8 mouse cellular contexts compared by ENCODE assay signal in the genomic region with DNA sequence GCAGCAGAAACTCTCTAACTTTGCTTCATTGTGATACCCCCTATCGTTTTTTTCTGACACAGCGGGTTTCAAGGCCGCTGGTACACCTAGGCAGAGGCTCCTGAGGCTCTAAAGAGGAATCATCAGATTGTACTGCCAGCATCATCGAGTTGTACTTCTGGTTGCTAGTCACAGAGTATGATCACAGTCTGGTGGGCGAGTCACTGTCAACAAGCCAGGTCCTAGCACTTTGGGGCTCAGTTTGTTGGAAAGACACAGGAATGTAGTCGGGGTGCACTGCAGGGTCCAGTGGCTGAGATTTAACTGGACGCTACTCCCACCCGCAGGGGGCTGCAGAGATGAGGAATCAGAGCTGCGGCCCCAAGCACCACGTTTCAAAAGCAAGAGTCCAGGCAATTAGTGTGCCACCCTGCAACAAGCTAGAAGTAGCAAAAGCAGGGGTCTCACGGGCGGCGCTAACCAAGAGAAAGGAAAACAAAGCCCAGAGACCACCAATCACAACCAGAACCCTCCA. TPM values are rescaled to one million over a fixed set of nuclear protein-coding genes. Genes with fewer than 3 reads are reported as not detected.
DNase-seq lines count a peak whose midpoint lies in the region; ATAC-seq and TF ChIP-seq lines count a peak whose summit lies in the region.

No protein-coding gene starts in this region.

- 12% methylated on average over 13 of the region's 13 CpGs for WGBS in heart, adult 2 months
- WGBS in forebrain, embryonic 13.5 days = 14% methylated on average over 13 of the region's 13 CpGs
- 13% methylated on average over 13 of the region's 13 CpGs for WGBS in limb, embryonic 10.5 days
- WGBS in stomach, embryonic 14.5 days = 18% methylated on average over 13 of the region's 13 CpGs

- peak overlapping the region; percentile 65 for H3K4me3 ChIP-seq in heart, adult 2 months
- H3K4me3 ChIP-seq in E14TG2a.4 (replicated peaks; ENCODE audit: low read length) = peak overlapping the region; percentile 80
- H3K4me3 ChIP-seq in forebrain, embryonic 13.5 days = peak overlapping the region; percentile 48
- peak overlapping the region; percentile 60 for H3K4me3 ChIP-seq in limb, embryonic 10.5 days
- H3K4me3 ChIP-seq in stomach, embryonic 14.5 days (ENCODE audit: low read depth, low read length) = peak overlapping the region; percentile 43

- no peaks in the 10 kb centered on the region for H3K79me2 ChIP-seq in heart, adult 2 months (replicated peaks; ENCODE audit: control insufficient read depth, insufficient read depth, low read length)

- intact Hi-C loops in heart, adult 2 months (cut with DNase I) = loop anchor here (2.0 to 5.0 kb wide), 2 partner anchors 15 to 60 kb away; a partner anchor contains a TSS

- no peak for TF ChIP-seq POLR2A in heart, adult 2 months (IDR thresholded peaks at IDR 0.05; ENCODE audit: insufficient read depth, low read depth, low read length)

- H3K4me2 ChIP-seq in forebrain, embryonic 13.5 days = peak overlapping the region; percentile 61
- peak overlapping the region; percentile 51 for H3K4me2 ChIP-seq in stomach, embryonic 14.5 days (replicated peaks; ENCODE audit: low read depth, low read length)

- TF ChIP-seq EP300 in heart, adult 2 months (IDR thresholded peaks at IDR 0.05; ENCODE audit: insufficient read depth, low read depth, low read length) = no peak

- H3K27ac ChIP-seq in heart, adult 2 months = peak overlapping the region; percentile 73
- H3K27ac ChIP-seq in forebrain, embryonic 13.5 days = peak overlapping the region; percentile 51; the same call in 1 of the 2 replicates
- H3K27ac ChIP-seq in limb, embryonic 10.5 days = peak overlapping the region; percentile 82
- H3K27ac ChIP-seq in stomach, embryonic 14.5 days (ENCODE audit: low read length) = no peak overlapping the region

- H3K9ac ChIP-seq in heart, adult 2 months (ENCODE audit: low read depth, low read length) = peak overlapping the region; percentile 96
- H3K9ac ChIP-seq in forebrain, embryonic 13.5 days = peak overlapping the region; percentile 68
- H3K9ac ChIP-seq in stomach, embryonic 14.5 days (replicated peaks; ENCODE audit: low read depth, low read length) = peak overlapping the region; percentile 36

- no peaks in the 10 kb centered on the region for H3K9me3 ChIP-seq in E14TG2a.4 (ENCODE audit: low read length)
- H3K9me3 ChIP-seq in forebrain, embryonic 13.5 days (replicated peaks) = no peaks in the 10 kb centered on the region
- H3K9me3 ChIP-seq in limb, embryonic 10.5 days (replicated peaks) = no peaks in the 10 kb centered on the region
- no peaks in the 10 kb centered on the region for H3K9me3 ChIP-seq in stomach, embryonic 14.5 days (ENCODE audit: control insufficient read depth, low read depth, low read length)

- DNase-seq in heart, adult 2 months = no peak
- DNase-seq in heart, adult 8-10 months (ENCODE audit: low spot score) = no peak
- no peak for DNase-seq in limb, embryonic 10.5 days (ENCODE audit: low spot score)
- no peak for DNase-seq in spleen, adult 18-20 months
- DNase-seq in thymus, postnatal 0 days (ENCODE audit: low spot score) = no peak

- TF ChIP-seq CTCF in heart, adult 2 months (IDR thresholded peaks at IDR 0.05) = no peak
- TF ChIP-seq CTCF in E14TG2a.4 (conservative IDR thresholded peaks at IDR 0.05; ENCODE audit: low read length) = no peak

- H3K4me1 ChIP-seq in heart, adult 2 months (ENCODE audit: control insufficient read depth, insufficient read depth, low read length) = no peaks in the 10 kb centered on the region
- H3K4me1 ChIP-seq in E14TG2a.4 (replicated peaks; ENCODE audit: low read depth, low read length) = peaks cover 25% of the 10 kb centered on the region
- no peaks in the 10 kb centered on the region for H3K4me1 ChIP-seq in forebrain, embryonic 13.5 days
- H3K4me1 ChIP-seq in limb, embryonic 10.5 days = no peaks in the 10 kb centered on the region
- H3K4me1 ChIP-seq in stomach, embryonic 14.5 days (ENCODE audit: control insufficient read depth, insufficient read depth, low read length) = no peaks in the 10 kb centered on the region

- no peaks in the 10 kb centered on the region for H3K27me3 ChIP-seq in heart, adult 2 months (ENCODE audit: control insufficient read depth, insufficient read depth, low read length)
- H3K27me3 ChIP-seq in E14TG2a.4 (ENCODE audit: insufficient read depth, low read length) = no peaks in the 10 kb centered on the region
- no peaks in the 10 kb centered on the region for H3K27me3 ChIP-seq in forebrain, embryonic 13.5 days
- H3K27me3 ChIP-seq in limb, embryonic 10.5 days (ENCODE audit: low read depth, poor library complexity, severe bottlenecking) = no peaks in the 10 kb centered on the region
- no peaks in the 10 kb centered on the region for H3K27me3 ChIP-seq in stomach, embryonic 14.5 days (ENCODE audit: control insufficient read depth, insufficient read depth, low read length)

- H3K36me3 ChIP-seq in heart, adult 2 months (ENCODE audit: control insufficient read depth, insufficient read depth, low read length) = no peaks in the 10 kb centered on the region
- peaks cover 21% of the 10 kb centered on the region for H3K36me3 ChIP-seq in E14TG2a.4 (ENCODE audit: insufficient read depth, low read length)
- no peaks in the 10 kb centered on the region for H3K36me3 ChIP-seq in forebrain, embryonic 13.5 days (ENCODE audit: poor library complexity, severe bottlenecking)
- H3K36me3 ChIP-seq in limb, embryonic 10.5 days = no peaks in the 10 kb centered on the region
- H3K36me3 ChIP-seq in stomach, embryonic 14.5 days (ENCODE audit: control insufficient read depth, insufficient read depth, low read length) = no peaks in the 10 kb centered on the region

- no peak for ATAC-seq in forebrain, embryonic 13.5 days
- ATAC-seq in stomach, embryonic 14.5 days (ENCODE audit: insufficient number of reproducible peaks, insufficient read depth, low FRiP score, low read depth) = no peak

RNA-seq across cellular contexts. Expression of a gene that starts 1.1 kb away (rescaled TPM):
- total RNA-seq in heart, adult 2 months (2021) = 10 to 100 TPM; 15.2 to 23.1 TPM
- 37.3 and 40.2 TPM in 2 replicates for polyA plus RNA-seq in heart, adult 2 months (2012; rRNA removed)
- 10 to 100 TPM; 14.5 to 21.8 (median 17.8) TPM for total RNA-seq in heart, adult 8-10 months (2022)
- 21.2 and 21.5 TPM in 2 replicates for polyA plus RNA-seq in forebrain, embryonic 13.5 days (2015; fragmentation: Nextera tagmentation; extraction: Ambion mirVana)
- polyA plus RNA-seq in limb, embryonic 10.5 days (2016; fragmentation: Nextera tagmentation; extraction: Ambion mirVana) = 23.5 and 25.7 TPM in 2 replicates
- polyA plus RNA-seq in stomach, embryonic 14.5 days (2014; fragmentation: Nextera tagmentation; extraction: Ambion mirVana) = 38.5 and 41.1 TPM in 2 replicates
- 53.4 and 59.1 TPM in 2 replicates for polyA plus RNA-seq in thymus, postnatal 0 days (2015; fragmentation: Nextera tagmentation; extraction: Ambion mirVana)

RNA-seq across cellular contexts. Expression of a gene that starts 14.1 kb away (rescaled TPM):
- 1 to 10 TPM; 2.3 to 2.9 TPM for total RNA-seq in heart, adult 2 months (2021)
- 11.9 and 15.8 TPM in 2 replicates for polyA plus RNA-seq in heart, adult 2 months (2012; rRNA removed)
- total RNA-seq in heart, adult 8-10 months (2022) = 1 to 10 TPM; 2.1 to 3.9 (median 2.9) TPM
- 29.1 and 32.3 TPM in 2 replicates for polyA plus RNA-seq in forebrain, embryonic 13.5 days (2015; fragmentation: Nextera tagmentation; extraction: Ambion mirVana)
- polyA plus RNA-seq in limb, embryonic 10.5 days (2016; fragmentation: Nextera tagmentation; extraction: Ambion mirVana) = 8.9 and 12.5 TPM in 2 replicates
- polyA plus RNA-seq in stomach, embryonic 14.5 days (2014; fragmentation: Nextera tagmentation; extraction: Ambion mirVana) = 14.7 and 16.9 TPM in 2 replicates
- 0.60 and 0.64 TPM in 2 replicates for polyA plus RNA-seq in thymus, postnatal 0 days (2015; fragmentation: Nextera tagmentation; extraction: Ambion mirVana)

RNA-seq across cellular contexts. Expression of a gene that starts 16.2 kb away (rescaled TPM):
- 1 to 10 TPM; 3.7 to 4.3 TPM for total RNA-seq in heart, adult 2 months (2021)
- 8.7 and 8.9 TPM in 2 replicates for polyA plus RNA-seq in heart, adult 2 months (2012; rRNA removed)
- 1 to 10 TPM; 3.1 to 5.5 (median 4.4) TPM for total RNA-seq in heart, adult 8-10 months (2022)
- polyA plus RNA-seq in forebrain, embryonic 13.5 days (2015; fragmentation: Nextera tagmentation; extraction: Ambion mirVana) = 14.2 and 15.7 TPM in 2 replicates
- 12.5 and 12.7 TPM in 2 replicates for polyA plus RNA-seq in limb, embryonic 10.5 days (2016; fragmentation: Nextera tagmentation; extraction: Ambion mirVana)
- polyA plus RNA-seq in stomach, embryonic 14.5 days (2014; fragmentation: Nextera tagmentation; extraction: Ambion mirVana) = 12.6 and 14.6 TPM in 2 replicates
- polyA plus RNA-seq in thymus, postnatal 0 days (2015; fragmentation: Nextera tagmentation; extraction: Ambion mirVana) = 10.7 and 12.0 TPM in 2 replicates

RNA-seq across cellular contexts. Expression of a gene that starts 46.5 kb away (rescaled TPM):
- total RNA-seq in heart, adult 2 months (2021) = 10 to 100 TPM; 38.1 to 78.9 TPM
- polyA plus RNA-seq in heart, adult 2 months (2012; rRNA removed) = 44.1 and 55.3 TPM in 2 replicates
- total RNA-seq in heart, adult 8-10 months (2022) = 100 to 1,000 TPM in 1 of 4 experiments, 10 to 100 TPM in 3; 38.2 to 113 (median 59.5) TPM
- polyA plus RNA-seq in forebrain, embryonic 13.5 days (2015; fragmentation: Nextera tagmentation; extraction: Ambion mirVana) = 483 and 515 TPM in 2 replicates
- polyA plus RNA-seq in limb, embryonic 10.5 days (2016; fragmentation: Nextera tagmentation; extraction: Ambion mirVana) = 505 and 510 TPM in 2 replicates
- polyA plus RNA-seq in stomach, embryonic 14.5 days (2014; fragmentation: Nextera tagmentation; extraction: Ambion mirVana) = 494 and 570 TPM in 2 replicates
- polyA plus RNA-seq in thymus, postnatal 0 days (2015; fragmentation: Nextera tagmentation; extraction: Ambion mirVana) = 1,171 and 1,412 TPM in 2 replicates

RNA-seq across cellular contexts. Expression of a gene that starts 59.5 kb away (rescaled TPM):
- 10 to 100 TPM; 35.1 to 39.6 TPM for total RNA-seq in heart, adult 2 months (2021)
- 56.0 and 60.2 TPM in 2 replicates for polyA plus RNA-seq in heart, adult 2 months (2012; rRNA removed)
- total RNA-seq in heart, adult 8-10 months (2022) = 10 to 100 TPM; 34.2 to 48.2 (median 41.0) TPM
- polyA plus RNA-seq in forebrain, embryonic 13.5 days (2015; fragmentation: Nextera tagmentation; extraction: Ambion mirVana) = 36.2 and 43.6 TPM in 2 replicates
- polyA plus RNA-seq in limb, embryonic 10.5 days (2016; fragmentation: Nextera tagmentation; extraction: Ambion mirVana) = 13.9 and 18.7 TPM in 2 replicates
- polyA plus RNA-seq in stomach, embryonic 14.5 days (2014; fragmentation: Nextera tagmentation; extraction: Ambion mirVana) = 27.9 and 28.0 TPM in 2 replicates
- 10.9 and 13.3 TPM in 2 replicates for polyA plus RNA-seq in thymus, postnatal 0 days (2015; fragmentation: Nextera tagmentation; extraction: Ambion mirVana)

Comparison
In these comparisons a context has a peak if more than half of its experiments do, and no peak if none do; other contexts are left out.
1. H3K9ac ChIP-seq: peak in every context shown above with its lines; median percentile 96 in heart, adult 2 months; 68 in forebrain, embryonic 13.5 days; 36 in stomach, embryonic 14.5 days.